Mouse (Mus musculus): Measurements from ENCODE around the gene Kirrel3.

DNA sequence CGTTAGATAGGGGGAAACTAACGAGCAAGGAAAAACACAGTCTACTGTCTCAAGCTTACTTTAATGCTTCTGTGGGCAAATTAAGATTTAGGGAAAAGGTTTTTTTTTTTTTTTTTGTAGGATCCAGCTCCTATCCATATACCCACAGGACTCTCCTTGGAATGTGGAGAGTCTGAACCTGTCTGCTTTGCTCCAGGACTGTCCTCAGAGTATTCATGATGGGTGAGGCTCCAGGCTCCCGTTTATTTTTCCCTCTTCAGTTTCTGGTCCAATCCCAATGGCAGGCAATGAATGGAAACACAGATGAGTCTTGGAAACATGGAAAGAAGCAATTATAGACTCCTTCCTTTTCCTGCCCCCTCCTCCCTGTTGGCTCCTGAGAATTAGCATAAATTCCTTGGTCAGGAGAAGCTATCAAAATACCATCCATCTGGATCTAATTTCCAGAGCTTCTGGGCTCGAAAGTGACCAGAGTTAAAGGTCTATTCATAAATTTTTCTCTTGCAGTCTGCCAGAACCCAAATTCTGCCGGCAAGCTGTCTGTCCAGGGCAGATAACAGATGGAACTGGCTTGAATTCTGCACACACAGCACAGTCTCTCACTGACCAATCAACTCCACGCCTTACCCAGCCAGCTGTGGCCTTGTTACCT, 312.1 kb downstream of the Kirrel3 start:
- TF ChIP-seq CTCF (IDR thresholded peaks at IDR 0.05) (no peak), EP300 (IDR thresholded peaks at IDR 0.05) (no peak)

All from lung, postnatal 0 days (tissue).